Mouse (Mus musculus) bone marrow, adult 2 months (tissue): ENCODE data around the gene Tmem130. TPM values are rescaled to one million over a fixed set of nuclear protein-coding genes. Genes with fewer than 3 reads are reported as not detected.
A peak's percentile ranks its signal among the peaks of the same experiment; 100 is the strongest.

Experiments
- H3K27ac ChIP-seq: fragments of 200-500 bp; 2 replicates; pipeline ENCODE4 v1.5.1; 2012; ENCODE audit warnings: low read depth, mild to moderate bottlenecking, control low read depth, inconsistent platforms, low read length; ENCODE audit not compliant: control insufficient read depth, poor library complexity, insufficient read depth
- H3K4me1 ChIP-seq: fragments of 200-500 bp; 2 replicates; pipeline ENCODE4 v1.6.1; 2011; ENCODE audit warnings: low read length; ENCODE audit not compliant: control insufficient read depth, insufficient read depth
- H3K4me3 ChIP-seq: fragments of 200-500 bp; replicated peaks from 2 replicates; pipeline ENCODE3; 2011; ENCODE audit warnings: mild to moderate bottlenecking, low read depth, low read length, control low read depth; ENCODE audit not compliant: control insufficient read depth
- CTCF ChIP-seq: fragments of 200-500 bp; IDR thresholded peaks from 2 replicates; pipeline ENCODE4 v1.5.1; 2011; ENCODE audit warnings: low read length, control low read depth; ENCODE audit not compliant: control insufficient read depth, insufficient read depth
- POLR2A ChIP-seq: fragments of 200-500 bp; IDR thresholded peaks from 2 replicates; pipeline ENCODE4 v1.6.1; 2011; ENCODE audit warnings: low read depth, mild to moderate bottlenecking, control low read depth, low read length, borderline replicate concordance; ENCODE audit not compliant: control insufficient read depth
- WGBS: fragments of 180-500 bp; shearing (Covaris S2); methylation state at CpG from one replicate; pipeline ENCODE4 v1.1.7; 2018; 5-methylcytosine and 5-hydroxymethylcytosine counted together
- polyA plus RNA-seq: library from polyadenylated mRNA; stranded (reverse); fragments of >200 nt; gene quantifications from 2 replicates; pipeline ENCODE4 v1.2.4, GENCODE M21; 2011; ENCODE audit warnings: low replicate concordance; ENCODE audit not compliant: missing spikeins, insufficient read depth, insufficient read length

Tmem130 gene
- polyA plus RNA-seq, result not detected in 2 replicates

- H3K27ac ChIP-seq, result peak within 1 kb of the TSS; percentile 7; the same call in 1 of the 2 replicates
- TF ChIP-seq POLR2A, result no peak
- TF ChIP-seq CTCF, result no peak
- WGBS, result 5% methylated on average over 38 of the region's 38 CpGs
- no peaks in the 10 kb centered on the region for H3K4me1 ChIP-seq
- no peak within 1 kb of the TSS for H3K4me3 ChIP-seq
Observed at GRCm38 (mm10) chr5:144761161-144761868, at the start of gene Tmem130. Gene Tmem130, minus strand, starts transcription at chr5:144761818.

GRCm38 (mm10) chr5:144806931-144807330 lies 45.3 kb upstream of the Tmem130 start:
- Histone ChIP-seq H3K27ac (no peak overlapping the region), H3K4me3 (no peak overlapping the region), H3K4me1 (no peaks in the 10 kb centered on the region)
- no peak for TF ChIP-seq POLR2A
- TF ChIP-seq CTCF, result no peak
- 89% methylated on average over 10 of the region's 10 CpGs for WGBS

- Histone ChIP-seq H3K4me3 (no peak overlapping the region), H3K27ac (no peak overlapping the region), H3K4me1 (no peaks in the 10 kb centered on the region)
- no peak for TF ChIP-seq CTCF
- no peak for TF ChIP-seq POLR2A
- WGBS, result 82% methylated on average over 7 of the region's 7 CpGs
Observed at GRCm38 (mm10) chr5:144804181-144804580, 42.6 kb upstream of the Tmem130 start.

GRCm38 (mm10) chr5:144803066-144803465 lies 41.4 kb upstream of the Tmem130 start:
- WGBS, result 93% methylated on average over 8 of the region's 8 CpGs
- no peaks in the 10 kb centered on the region for H3K4me1 ChIP-seq
- TF ChIP-seq CTCF (no peak), POLR2A (no peak)
- H3K27ac ChIP-seq, result no peak overlapping the region
- H3K4me3 ChIP-seq, result no peak overlapping the region

- H3K4me3 ChIP-seq, result no peak overlapping the region
- no peaks in the 10 kb centered on the region for H3K4me1 ChIP-seq
- no peak for TF ChIP-seq POLR2A
- no peak for TF ChIP-seq CTCF
- no peak overlapping the region for H3K27ac ChIP-seq
- 83% methylated on average over 7 of the region's 7 CpGs for WGBS
Observed at GRCm38 (mm10) chr5:144797116-144797515, 35.5 kb upstream of the Tmem130 start.

- TF ChIP-seq POLR2A (no peak), CTCF (peak; percentile 55)
- 72% methylated on average over 6 of the region's 6 CpGs for WGBS
- no peak overlapping the region for H3K4me3 ChIP-seq
- H3K4me1 ChIP-seq, result no peaks in the 10 kb centered on the region
- no peak overlapping the region for H3K27ac ChIP-seq
Observed at GRCm38 (mm10) chr5:144794687-144795086, 33.1 kb upstream of the Tmem130 start.

GRCm38 (mm10) chr5:144793374-144793773 lies 31.8 kb upstream of the Tmem130 start:
- 83% methylated on average over 5 of the region's 5 CpGs for WGBS
- no peaks in the 10 kb centered on the region for H3K4me1 ChIP-seq
- no peak overlapping the region for H3K4me3 ChIP-seq
- H3K27ac ChIP-seq, result no peak overlapping the region
- TF ChIP-seq CTCF (no peak), POLR2A (no peak)

GRCm38 (mm10) chr5:144786464-144786863 lies 24.8 kb upstream of the Tmem130 start:
- H3K27ac ChIP-seq, result no peak overlapping the region
- TF ChIP-seq CTCF, result no peak
- TF ChIP-seq POLR2A, result no peak
- WGBS, result 92% methylated on average over 18 of the region's 18 CpGs
- no peak overlapping the region for H3K4me3 ChIP-seq
- H3K4me1 ChIP-seq, result no peaks in the 10 kb centered on the region

GRCm38 (mm10) chr5:144780654-144781053 lies 19.0 kb upstream of the Tmem130 start:
- H3K4me1 ChIP-seq, result no peaks in the 10 kb centered on the region
- TF ChIP-seq CTCF (no peak), POLR2A (no peak)
- 91% methylated on average over 8 of the region's 8 CpGs for WGBS

More at GRCm38 (mm10) chr5:144780654-144781053, 19.0 kb upstream of the Tmem130 start:
- Histone ChIP-seq H3K27ac (no peak overlapping the region), H3K4me3 (no peak overlapping the region)
